Mouse (Mus musculus) C2C12 (cell line): ENCODE measurements at regions not wholly inside any gene's neighbourhood (a gene's known extent, or its start where the extent isn't known, plus 50 kb on each side); places are given as distances from the start of the nearest gene placed in this dataset.

Source experiments
- CEBPB ChIP-seq: IDR thresholded peaks from one replicate; pipeline ENCODE4 v1.6.1; 2011; ENCODE audit warnings: low read depth, mild to moderate bottlenecking, control low read depth, moderate library complexity
- CTCF ChIP-seq: IDR thresholded peaks from one replicate; pipeline ENCODE4 v1.5.1; 2011; ENCODE audit not compliant: control insufficient read depth, insufficient read depth, insufficient read length
- FOSL1 ChIP-seq: IDR thresholded peaks from one replicate; pipeline ENCODE4 v1.8.0; 2011; ENCODE audit warnings: mild to moderate bottlenecking, low read length; ENCODE audit not compliant: poor library complexity, insufficient read depth, severe bottlenecking
- MAX ChIP-seq: IDR thresholded peaks from one replicate; pipeline ENCODE4 v1.6.1; 2011; ENCODE audit warnings: mild to moderate bottlenecking, control low read depth
- MYOD1 ChIP-seq: IDR thresholded peaks from one replicate; pipeline ENCODE4 v1.6.1; 2011; ENCODE audit warnings: low read depth; ENCODE audit not compliant: control insufficient read depth, insufficient read length
- MYOG ChIP-seq: IDR thresholded peaks from one replicate; pipeline ENCODE4 v1.6.1; 2011; ENCODE audit not compliant: control insufficient read depth, insufficient read length; ENCODE audit errors: extremely low read depth
- USF1 ChIP-seq: IDR thresholded peaks from one replicate; pipeline ENCODE4 v1.6.1; 2011; ENCODE audit warnings: low read depth, mild to moderate bottlenecking, control low read depth, moderate library complexity

DNA sequence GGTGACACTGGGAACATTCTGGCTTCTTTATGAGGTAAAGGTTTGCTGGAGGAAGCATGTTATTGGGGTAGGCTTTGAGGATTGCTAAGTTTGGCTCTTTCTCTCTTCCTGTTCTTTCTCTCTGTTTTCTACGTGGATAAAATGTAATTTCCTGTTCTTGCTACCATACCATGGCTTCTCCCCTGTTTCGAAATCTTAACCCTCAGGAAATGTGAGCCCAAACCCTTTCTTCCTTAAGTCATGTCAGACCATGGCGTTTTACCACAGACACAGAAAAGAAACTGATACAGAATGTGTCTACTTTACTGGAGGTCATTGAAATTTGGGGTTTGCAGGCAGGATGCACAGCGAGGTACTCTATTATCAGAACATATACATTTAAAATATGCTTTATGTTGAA, 552.7 kb upstream of the Camk1g start:
- TF ChIP-seq CTCF (no peak), USF1 (no peak), MAX (no peak), MYOD1 (no peak), CEBPB (no peak), MYOG (no peak), FOSL1 (no peak)
